Mouse (Mus musculus) ES-CJ7 (cell line): Measurements from ENCODE around the gene Calm1.
"Not testable (repeated sequence)": the region's sequence is repeated elsewhere in the genome, so short reads cannot be mapped to it uniquely, and the experiment has no call there.

Source experiments
- DNase-seq: peaks from one replicate; pipeline ENCODE4 v3.0.0; 2011; ENCODE audit warnings: low read depth, low spot score

Calm1 gene

GRCm38 (mm10) chr12:100198967-100199660 lies at the start of gene Calm1:
Gene Calm1, plus strand, starts transcription at chr12:100199435.
- DNase-seq, result peak; percentile 96

DNA sequence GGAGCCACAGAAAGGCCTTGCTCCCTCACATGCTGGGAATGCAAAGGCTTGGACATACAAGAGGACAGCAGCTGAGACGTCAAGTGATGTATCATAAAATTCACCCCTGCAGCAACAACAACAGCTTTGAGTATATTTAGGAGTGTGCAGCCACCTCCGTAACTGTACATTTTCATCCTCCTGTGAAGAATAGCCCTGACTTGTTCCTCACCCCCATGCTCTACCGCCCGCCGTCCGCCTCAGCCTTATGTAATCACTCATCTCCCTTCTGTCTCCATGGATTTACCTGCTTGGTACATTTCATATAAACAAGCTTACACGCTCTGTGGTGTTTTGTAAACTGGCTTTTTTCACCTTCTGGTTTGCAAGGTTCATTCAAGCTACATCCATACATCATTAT lies 46.8 kb upstream of the Calm1 start:
- DNase-seq, result no peak

DNA sequence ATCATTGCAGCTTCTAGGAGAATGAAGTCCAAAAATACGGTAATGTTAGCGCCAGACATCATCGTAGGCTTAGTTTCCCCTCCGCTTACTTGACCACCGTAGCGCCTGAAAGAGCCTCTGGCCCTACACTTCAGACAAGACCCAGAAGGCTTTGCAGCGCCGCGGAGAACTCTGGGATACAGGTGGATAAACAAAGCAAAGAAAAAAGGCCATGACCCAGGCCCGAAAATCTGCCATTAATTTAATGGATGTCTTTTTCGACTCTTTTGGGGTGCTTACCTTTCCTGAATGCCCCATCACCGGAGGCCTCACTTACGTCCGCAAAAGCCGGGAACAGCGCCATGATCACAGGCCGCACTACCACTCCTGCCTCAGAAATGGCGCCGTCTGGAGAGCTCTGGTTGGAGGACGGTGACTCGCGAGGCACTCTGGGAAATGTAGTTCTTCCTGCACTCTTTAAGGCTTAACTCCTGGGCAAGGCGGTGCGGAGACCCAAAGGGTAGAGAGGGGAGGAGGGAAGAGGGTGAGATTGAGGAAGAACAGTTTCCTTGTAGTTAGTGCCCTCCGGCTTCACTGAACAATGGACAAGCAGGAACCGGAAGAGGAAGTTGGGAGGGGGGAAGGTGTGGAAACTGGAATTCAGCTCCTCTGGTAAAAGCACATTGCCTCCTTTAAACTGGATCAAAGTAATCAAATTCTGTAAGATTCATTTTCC lies 39.8 kb upstream of the Calm1 start, which contains the start of gene Nrde2:
TSS of gene Nrde2 (minus strand) at position 393 of the 715 bp plus-strand sequence.
- DNase-seq, result peak; percentile 95

DNA sequence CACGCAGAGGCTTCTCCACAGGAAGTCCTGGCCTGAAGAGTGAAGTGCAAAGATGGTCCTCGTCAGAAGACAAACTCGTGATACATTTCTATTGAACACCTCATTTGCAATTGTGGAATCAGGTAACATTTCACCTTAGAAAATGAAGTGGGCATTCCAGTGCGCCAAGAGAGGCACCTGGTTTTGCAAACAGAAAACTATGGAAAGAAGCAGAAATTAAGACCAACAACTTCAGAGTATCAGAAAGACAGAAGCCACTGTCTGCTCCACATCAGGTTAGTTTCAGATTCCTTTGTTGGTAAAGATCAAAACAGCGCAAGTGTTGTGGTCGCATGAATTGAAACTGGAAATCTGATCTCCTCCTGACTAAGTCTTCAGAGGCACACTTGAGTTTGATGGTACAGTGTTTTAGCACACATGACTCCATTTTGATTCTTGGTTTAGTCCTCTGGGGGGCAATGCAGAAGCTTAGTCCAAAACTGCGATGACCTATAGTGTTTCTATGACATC lies 34.2 kb upstream of the Calm1 start:
- no peak for DNase-seq

DNA sequence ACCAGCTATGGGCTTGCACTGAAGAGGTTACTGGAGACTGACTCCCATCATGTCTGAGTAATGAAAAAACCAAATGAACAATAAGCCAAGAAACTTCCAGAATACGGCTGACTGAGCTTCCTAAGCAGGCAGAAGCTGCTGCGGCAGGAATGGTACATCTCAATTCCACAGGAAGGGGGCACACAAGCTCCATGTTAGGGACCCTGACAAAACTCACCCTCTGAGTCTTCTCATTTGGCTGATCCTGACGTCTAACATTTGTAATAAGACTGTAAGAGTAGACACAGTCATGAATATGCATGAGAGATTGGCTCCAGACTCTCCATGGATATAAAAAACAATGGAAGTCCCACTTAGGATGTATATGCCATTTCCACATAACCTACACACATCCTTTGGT lies 33.1 kb upstream of the Calm1 start:
- peak; percentile 46 for DNase-seq

DNA sequence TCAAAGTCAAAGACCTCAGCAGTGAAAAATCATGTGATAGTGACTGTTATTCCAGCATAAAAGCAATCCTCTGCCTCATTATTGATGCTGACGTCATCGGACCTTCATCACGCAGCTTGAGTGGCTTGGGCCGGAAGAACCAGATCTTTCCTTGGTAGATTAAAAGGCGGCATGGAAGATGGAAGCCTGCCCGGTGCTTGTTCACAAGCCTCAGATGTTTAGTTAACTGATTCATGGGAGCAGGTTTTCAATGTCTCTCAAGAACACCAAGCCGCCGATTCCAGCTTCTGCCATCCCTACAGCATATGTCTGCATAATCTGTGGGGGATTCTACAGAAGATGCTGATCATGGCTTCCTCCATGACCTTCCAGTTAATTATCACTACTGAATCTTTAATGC lies 32.3 kb upstream of the Calm1 start:
- DNase-seq, result no peak

GRCm38 (mm10) chr12:100167502-100167901 lies 31.7 kb upstream of the Calm1 start:
- DNase-seq, result no peak

DNA sequence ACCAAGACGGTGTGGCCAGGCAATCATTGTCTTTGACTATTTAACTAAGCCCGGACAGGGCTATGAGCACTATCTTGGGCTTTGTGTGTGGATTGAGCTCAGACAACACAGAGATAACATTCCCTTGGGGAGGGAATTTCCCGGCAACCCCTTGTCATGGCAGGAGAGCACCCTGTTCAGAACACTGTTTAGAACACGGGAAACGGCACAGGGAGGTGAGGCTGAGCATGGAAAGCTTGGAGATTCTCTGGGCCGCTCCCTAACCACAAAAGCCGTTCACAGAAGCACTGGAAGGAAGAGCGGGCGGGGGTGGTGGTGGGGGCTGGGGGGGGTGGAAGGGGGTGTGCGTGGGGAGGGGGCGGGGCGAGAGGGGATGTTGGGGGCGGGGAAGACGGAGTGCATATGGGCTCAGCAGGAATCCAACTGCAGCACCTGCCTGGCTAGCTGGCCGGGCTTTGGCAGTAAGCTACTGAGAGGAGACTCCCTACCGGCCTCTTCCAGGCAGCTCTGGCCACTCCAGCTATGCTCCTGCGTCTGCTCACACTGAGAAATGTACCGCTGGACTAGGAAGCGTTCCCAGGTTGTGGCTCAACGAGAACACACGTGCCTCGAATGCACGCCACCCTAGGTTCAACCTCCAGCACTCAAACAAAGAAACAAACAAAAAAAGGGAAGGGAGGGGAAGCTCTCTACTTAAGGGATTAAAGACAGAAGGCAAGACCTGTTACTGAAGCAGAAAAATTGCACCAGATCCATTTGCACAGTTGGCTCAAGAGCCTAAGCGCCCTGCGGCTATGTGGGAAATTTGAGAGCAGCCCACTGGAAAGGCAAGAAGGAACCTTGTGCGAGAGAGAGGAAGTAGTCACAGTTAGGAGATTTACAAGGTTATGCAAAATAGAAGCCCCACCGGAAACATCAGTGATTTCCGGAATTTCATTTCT lies 31.0 kb upstream of the Calm1 start:
- peak; percentile 76 for DNase-seq

GRCm38 (mm10) chr12:100172481-100172880 lies 26.8 kb upstream of the Calm1 start:
- DNase-seq, result no peak

- DNase-seq, result no peak
Measured at GRCm38 (mm10) chr12:100176469-100177056, 22.7 kb upstream of the Calm1 start.

DNA sequence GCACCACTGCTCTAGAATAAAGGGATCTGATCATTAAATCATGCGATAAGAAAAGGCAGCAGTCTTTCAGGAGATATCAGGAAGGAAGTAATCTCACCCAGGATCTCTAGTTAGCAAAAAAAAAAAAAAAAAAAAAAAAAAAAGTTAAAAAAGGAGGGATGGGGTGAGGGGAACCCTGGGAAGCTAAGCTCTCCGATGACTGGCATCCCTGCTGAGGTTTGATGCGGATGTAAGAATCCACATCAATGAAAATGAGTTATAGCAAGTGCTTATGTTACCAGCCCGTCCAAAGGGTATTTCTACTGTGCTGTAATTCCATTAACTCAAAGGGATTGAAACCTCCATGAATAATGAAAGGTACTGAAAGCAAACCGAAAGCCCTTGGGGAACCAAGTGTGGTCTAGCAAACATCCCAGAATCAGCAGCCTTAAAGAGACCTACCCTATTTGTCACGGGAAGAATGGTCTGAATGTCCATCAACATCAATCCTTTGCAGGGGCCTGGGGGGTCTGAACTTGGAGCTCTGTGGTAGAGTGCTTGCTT lies 20.3 kb upstream of the Calm1 start:
- DNase-seq, result no peak

DNA sequence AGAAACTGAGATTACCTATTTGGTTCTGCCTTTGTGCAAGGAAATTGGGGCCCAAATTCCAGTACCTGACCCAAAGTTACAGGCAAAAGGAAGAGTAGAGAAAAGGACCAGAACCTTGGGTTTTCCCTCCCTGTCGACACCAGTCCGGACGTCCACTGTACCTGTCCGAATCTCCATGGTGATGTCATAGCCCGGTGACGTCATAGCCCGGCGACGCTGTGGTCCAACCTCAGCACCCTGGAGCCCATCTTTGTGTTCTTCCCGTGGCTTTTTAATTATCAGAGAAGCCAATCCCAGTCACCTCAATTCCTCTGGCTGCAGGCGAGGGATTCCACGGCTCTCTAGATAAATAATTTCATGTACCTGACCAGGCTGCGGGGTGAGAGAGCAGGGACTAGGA lies 18.4 kb upstream of the Calm1 start:
- DNase-seq, result peak; percentile 93

DNA sequence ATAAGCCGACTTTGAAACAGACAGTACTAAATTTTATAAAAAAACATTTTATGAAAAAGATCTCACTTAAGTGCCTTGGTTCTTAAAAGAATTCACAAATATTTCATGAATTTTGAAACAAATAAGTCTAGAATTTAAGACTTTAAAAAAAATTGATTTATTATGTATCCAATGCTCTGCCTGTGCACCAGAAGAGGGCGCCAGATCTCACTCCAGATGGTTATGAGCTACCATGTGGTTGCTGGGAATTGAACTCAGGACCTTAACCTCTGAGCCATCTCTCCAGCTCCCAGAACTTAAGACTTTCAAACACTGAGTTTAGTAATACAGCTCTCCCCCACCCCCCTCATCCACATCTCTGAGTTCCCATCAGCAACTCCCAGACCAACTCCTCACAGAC lies 16.6 kb upstream of the Calm1 start:
- DNase-seq, result peak; percentile 69

DNA sequence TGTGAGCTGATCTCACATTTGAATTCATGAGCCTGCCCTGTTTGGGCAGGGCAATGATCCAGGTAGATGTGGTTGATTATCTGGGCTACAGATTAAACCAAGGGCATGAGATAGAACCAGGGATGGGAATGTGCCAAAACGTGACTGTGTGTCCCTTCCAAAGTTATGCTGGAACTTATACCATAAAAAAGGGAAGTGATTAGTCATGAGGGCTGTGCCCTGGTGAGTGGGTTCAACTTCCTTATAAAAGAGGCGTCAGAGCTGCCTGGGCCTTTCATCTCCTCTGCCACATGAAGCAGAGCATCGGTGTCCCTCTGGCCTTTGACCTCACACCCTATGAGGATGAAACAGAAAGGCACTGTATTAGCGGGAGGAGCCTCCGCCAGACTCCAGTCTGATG lies 15.3 kb upstream of the Calm1 start:
- no peak for DNase-seq

- DNase-seq, result not testable (repeated sequence)
Measured at GRCm38 (mm10) chr12:100184976-100185375, 14.3 kb upstream of the Calm1 start.

GRCm38 (mm10) chr12:100185897-100186296 lies 13.3 kb upstream of the Calm1 start:
- DNase-seq, result no peak

GRCm38 (mm10) chr12:100186376-100186775 lies 12.9 kb upstream of the Calm1 start:
- peak; percentile 60 for DNase-seq

DNA sequence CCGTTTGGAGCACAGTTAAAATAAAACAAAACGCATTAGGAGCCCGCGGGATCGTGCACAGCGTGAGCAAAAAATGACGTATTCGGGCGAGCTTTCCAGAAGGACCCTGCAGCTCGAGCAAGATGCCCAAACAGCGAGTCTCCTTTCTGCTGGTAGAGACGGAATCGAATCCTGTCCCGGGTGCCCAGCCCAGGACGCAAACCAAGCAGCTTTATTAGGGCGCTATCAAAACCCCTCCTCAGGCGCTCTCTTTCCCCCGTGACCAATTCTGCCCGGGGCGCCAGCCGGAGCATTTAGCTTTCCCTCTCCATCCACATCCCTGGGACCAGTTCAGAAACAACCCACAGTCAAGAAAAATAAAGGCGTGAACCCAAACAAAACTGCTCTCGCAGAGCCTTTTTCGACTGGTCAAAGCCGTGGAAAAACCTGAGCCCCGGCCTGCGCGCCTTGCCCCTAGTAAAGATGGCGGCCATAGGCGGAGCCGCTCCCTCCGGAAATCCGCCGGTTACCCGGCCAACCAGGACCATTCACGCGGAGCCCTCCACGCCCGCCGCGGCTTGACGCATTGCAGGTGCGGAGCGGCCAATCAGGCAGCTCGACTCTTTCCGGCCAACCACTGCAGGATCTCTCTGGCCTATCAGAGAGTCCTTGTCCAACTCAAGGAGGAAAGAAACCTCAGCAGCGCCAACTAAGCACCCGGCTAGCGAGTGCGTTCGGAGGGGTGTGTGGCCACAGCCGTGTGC lies 12.1 kb upstream of the Calm1 start:
- DNase-seq, result peak; percentile 99

GRCm38 (mm10) chr12:100187756-100188430 lies 11.3 kb upstream of the Calm1 start:
- DNase-seq, result peak; percentile 60

DNA sequence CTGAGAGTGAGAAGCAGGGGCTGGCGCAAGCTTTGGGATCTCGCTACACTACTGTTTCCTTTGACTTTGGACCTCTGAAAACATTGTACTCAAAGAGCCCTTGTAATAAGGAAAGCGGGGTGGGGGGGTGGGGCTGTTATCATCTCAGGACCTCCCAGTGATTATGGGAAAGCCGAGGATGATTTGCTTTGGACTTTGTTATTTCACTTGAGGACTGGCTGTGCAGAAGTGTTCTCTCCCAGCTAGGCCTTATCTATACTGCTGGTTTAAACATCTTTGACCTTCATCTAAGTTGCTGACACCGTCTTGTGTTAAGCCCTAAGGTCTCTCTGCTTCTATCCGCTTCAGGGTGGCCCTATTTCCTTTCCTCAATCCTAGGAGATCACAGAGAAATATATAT lies 8.4 kb upstream of the Calm1 start:
- no peak for DNase-seq
